Mouse (Mus musculus): Measurements from ENCODE around the gene Gm11172. TPM values are rescaled to one million over a fixed set of nuclear protein-coding genes. Genes with fewer than 3 reads are reported as not detected.
A peak's percentile ranks its signal among the peaks of the same experiment; 100 is the strongest.
"Not testable (repeated sequence)": the region's sequence is repeated elsewhere in the genome, so short reads cannot be mapped to it uniquely, and the experiment has no call there.

Gm11172 gene
- total RNA-seq, 2 experiments from 2014 or later = not detected

- ATAC-seq (replicated peaks; ENCODE audit: low FRiP score, poor library complexity, severe bottlenecking) = no peak
Observed at GRCm38 (mm10) chr16:10827269-10827668, 14.6 kb downstream of the Gm11172 start.

GRCm38 (mm10) chr16:10827766-10828460, 15.2 kb downstream of the Gm11172 start:
- no peak for ATAC-seq (replicated peaks; ENCODE audit: low FRiP score, poor library complexity, severe bottlenecking)

DNA sequence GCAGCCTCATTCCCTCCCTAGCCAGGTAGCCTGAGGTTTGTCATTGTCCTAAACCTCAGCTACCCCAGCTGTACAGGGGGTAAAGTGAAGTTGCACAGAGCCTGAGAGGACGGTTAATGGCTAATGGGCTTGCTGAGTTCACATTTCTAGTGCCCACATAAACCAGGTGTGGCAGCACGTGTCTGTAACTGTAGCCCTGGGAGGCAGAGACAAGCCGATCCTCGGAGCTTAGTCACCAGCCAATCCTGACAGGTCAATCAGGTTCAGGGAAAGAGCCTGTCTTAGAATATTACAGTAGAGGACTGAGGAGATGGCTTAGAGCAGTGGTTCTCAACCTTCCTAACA, 15.7 kb downstream of the Gm11172 start:
- no peak for ATAC-seq (replicated peaks; ENCODE audit: low FRiP score, poor library complexity, severe bottlenecking)

DNA sequence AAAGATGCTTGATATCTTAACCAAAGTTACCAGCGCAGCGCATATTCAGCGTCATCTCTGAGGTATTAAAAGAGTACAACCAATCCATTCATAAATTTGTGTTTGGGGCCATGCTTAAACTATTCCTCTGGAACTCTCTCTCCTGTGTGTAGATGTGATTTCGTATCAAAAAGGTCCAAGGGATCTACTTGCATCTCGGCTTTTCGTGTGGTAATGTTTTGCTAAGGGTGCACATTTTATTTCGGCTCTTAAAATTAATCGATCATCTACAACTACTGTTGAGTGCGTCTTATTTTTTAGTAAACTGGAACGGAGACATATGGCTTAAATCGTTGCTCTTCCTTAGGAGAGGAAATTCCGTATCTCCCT, 21.8 kb downstream of the Gm11172 start:
- 0 out of 2 replicates have a peak, but pooled peaks have one; percentile 32 for ATAC-seq (replicated peaks; ENCODE audit: low FRiP score, poor library complexity, severe bottlenecking)

- ATAC-seq (replicated peaks; ENCODE audit: low FRiP score, poor library complexity, severe bottlenecking) = peak; percentile 92
Observed at GRCm38 (mm10) chr16:10834911-10835587, 22.3 kb downstream of the Gm11172 start, which contains the start of gene Rmi2. Rmi2 (plus strand) TSS chr16:10835059.

- no peak for ATAC-seq (replicated peaks; ENCODE audit: low FRiP score, poor library complexity, severe bottlenecking)
Observed at GRCm38 (mm10) chr16:10836388-10836787, 23.7 kb downstream of the Gm11172 start.

GRCm38 (mm10) chr16:10837250-10837649, 24.5 kb downstream of the Gm11172 start:
- ATAC-seq (replicated peaks; ENCODE audit: low FRiP score, poor library complexity, severe bottlenecking) = no peak

- ATAC-seq (replicated peaks; ENCODE audit: low FRiP score, poor library complexity, severe bottlenecking) = no peak
Observed at GRCm38 (mm10) chr16:10837903-10838302, 25.2 kb downstream of the Gm11172 start.

- ATAC-seq (replicated peaks; ENCODE audit: low FRiP score, poor library complexity, severe bottlenecking) = no peak
Observed at GRCm38 (mm10) chr16:10838487-10839245, 26.0 kb downstream of the Gm11172 start.

- ATAC-seq (replicated peaks; ENCODE audit: low FRiP score, poor library complexity, severe bottlenecking) = no peak
Observed at GRCm38 (mm10) chr16:10840018-10840417, 27.3 kb downstream of the Gm11172 start.

GRCm38 (mm10) chr16:10842282-10842855, 29.7 kb downstream of the Gm11172 start:
- no peak for ATAC-seq (replicated peaks; ENCODE audit: low FRiP score, poor library complexity, severe bottlenecking)

- ATAC-seq (replicated peaks; ENCODE audit: low FRiP score, poor library complexity, severe bottlenecking) = no peak
Observed at GRCm38 (mm10) chr16:10843486-10844318, 31.0 kb downstream of the Gm11172 start.

DNA sequence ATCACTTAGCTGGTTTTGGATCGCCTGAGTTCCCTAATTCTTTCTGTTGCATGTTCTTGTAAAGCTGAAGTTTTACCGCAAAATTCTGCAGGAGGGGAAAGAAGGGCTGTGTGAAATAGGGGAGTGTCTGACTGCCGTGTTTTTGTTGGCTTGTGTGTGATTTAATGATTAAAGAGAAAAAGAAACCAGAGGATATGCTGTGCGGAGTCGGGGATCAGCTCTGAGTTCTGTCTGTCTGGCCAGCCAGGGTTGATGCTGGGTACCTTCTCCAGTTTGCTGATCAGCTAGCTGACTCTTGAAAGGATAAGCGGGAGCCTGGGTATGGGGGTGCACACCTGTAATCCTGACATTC, 31.6 kb downstream of the Gm11172 start:
- ATAC-seq (replicated peaks; ENCODE audit: low FRiP score, poor library complexity, severe bottlenecking) = no peak

DNA sequence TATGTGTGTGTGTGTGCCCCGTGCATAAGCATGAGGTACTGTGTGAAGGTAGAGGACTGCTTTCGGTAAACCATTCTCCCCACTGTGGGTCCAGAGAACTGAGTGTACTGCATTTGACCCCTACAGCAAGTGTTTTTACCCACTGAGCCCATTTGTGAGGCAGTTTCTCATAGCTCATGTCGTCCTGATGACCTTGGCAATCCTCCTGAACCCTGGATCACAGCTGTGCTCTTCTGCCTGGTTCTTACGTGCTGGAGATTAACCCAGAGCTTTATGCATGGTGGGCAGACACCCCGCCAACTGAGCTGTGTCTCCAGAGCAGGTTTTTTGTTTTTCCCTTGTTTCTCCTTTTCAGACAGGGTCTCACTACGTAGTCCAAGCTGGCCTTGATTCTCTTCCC, 33.2 kb downstream of the Gm11172 start:
- ATAC-seq (replicated peaks; ENCODE audit: low FRiP score, poor library complexity, severe bottlenecking) = no peak

DNA sequence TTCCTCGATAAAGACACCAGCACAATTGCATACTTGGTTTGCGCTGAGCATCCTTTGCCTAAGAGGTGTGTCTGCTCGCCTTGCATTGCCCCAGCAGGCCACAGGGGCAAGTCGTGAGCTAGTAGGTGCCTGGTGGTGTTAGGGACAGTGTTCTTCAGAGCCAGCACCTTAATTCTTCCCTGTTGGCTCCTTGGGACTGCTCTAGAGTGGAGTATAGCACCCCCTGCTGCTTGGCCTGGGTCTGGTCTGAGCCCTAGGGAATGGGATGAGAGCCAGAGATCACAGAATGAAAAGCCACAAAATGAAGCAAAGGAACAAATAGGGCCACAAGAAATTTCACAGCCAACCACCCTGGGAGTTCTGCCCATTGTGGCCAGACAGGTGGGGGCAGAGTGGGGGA, 33.8 kb downstream of the Gm11172 start:
- no peak for ATAC-seq (replicated peaks; ENCODE audit: low FRiP score, poor library complexity, severe bottlenecking)

DNA sequence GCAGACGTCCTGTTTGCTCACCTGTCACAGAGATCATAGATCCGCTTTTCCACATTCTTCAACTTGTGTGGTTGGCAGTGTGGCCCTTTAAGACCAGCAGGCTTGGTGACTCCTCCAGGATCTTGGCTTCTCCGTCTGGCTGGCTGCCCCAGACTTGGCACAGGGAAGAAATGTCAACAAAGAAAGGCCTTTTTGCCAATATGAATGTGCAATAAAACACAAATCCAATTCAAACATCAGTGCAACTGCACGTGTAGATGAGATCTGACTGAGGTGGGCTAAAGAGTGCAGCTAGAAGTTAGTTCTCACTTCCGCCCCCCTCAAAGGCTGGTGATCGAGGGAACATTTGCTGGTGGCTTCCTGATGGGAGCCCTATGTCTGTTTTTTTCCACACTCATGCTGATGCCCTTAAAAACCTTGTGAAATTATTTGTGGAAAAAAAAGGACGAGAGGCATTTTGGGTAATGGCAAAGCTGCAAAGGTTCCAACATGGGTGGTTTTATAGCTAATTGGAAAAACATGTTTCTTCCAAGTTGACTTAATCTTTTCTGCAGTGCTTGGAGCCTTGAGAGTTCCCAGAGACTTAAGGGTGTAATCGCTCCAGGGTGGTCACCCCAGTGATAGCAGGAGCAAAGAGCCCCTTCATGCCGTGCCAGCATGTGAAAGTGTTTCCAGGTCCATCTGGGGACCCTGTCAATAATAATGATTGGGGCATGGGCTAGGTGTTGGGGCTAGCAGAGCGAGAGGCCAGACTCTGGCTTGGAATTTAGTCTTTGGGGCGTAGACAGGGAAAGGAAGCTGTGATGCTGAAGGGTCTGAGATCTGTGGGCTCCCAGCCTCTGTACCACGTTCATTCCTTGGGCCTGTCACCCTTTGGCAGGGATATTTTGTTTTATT, 37.5 kb downstream of the Gm11172 start:
- ATAC-seq (replicated peaks; ENCODE audit: low FRiP score, poor library complexity, severe bottlenecking) = no peak

DNA sequence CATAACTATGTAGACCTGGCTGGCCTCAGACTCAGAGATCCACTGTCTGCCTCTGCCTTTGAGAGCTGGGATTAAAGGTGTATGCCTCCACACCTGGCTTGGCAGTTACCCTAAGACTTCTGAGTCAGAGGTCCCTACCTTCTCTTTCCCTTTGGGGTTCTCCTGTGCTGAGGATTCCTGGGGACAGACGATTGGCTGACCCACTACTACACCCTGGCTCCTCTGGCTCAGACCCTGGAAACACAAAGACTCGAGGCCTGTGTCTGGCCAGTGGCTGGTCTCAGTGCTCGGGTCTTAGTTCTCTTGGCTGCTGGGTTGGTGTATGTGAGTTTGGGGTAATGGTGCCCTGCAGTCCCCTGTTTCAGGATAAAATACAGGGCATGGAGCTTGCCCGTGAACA, 38.2 kb downstream of the Gm11172 start:
- ATAC-seq (replicated peaks; ENCODE audit: low FRiP score, poor library complexity, severe bottlenecking) = no peak

DNA sequence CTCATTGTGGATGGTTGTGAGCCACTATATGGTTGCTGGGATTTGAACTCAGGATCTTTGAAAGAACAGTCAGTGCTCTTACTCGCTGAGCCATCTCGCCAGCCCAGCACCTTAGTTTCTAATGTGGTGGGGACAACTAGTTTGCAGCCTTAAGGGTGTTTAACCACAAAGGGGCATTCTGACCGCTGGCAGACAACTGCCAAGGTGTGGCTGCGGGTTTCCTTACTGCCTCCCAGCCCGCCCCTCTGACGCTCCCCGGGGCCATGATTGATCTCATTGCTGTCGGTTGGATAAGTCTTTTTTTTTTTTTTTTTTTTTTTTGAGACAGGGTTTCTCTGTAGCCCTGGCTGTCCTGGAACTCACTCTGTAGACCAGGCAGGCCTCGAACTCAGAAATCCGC, 39.5 kb downstream of the Gm11172 start:
- not testable (repeated sequence) for ATAC-seq (replicated peaks; ENCODE audit: low FRiP score, poor library complexity, severe bottlenecking)

GRCm38 (mm10) chr16:10859726-10860245, 47.1 kb downstream of the Gm11172 start:
- no peak for ATAC-seq (replicated peaks; ENCODE audit: low FRiP score, poor library complexity, severe bottlenecking)

Data from erythroblast, adult 5-6 weeks (primary cell).